Mouse (Mus musculus) midbrain, embryonic 13.5 days (tissue): ENCODE measurements around the gene Art4. TPM values are rescaled to one million over a fixed set of nuclear protein-coding genes. Genes with fewer than 3 reads are reported as not detected.

Source experiments
- ATAC-seq: fragments of 200-750 bp; cut with Nextera tagmentation; 2 replicates; pipeline ENCODE4 v1.8.0; 2017; ENCODE audit warnings: mild to moderate bottlenecking, moderate TSS enrichment, moderate library complexity
- H3K27ac ChIP-seq: fragments of 300-500 bp; sonication (generic); 2 replicates; pipeline ENCODE4 v1.5.1; 2015; ENCODE audit warnings: inconsistent platforms, mild to moderate bottlenecking, moderate library complexity
- H3K27me3 ChIP-seq: fragments of 300-500 bp; sonication (generic); 2 replicates; pipeline ENCODE4 v1.6.1; 2015; ENCODE audit warnings: mild to moderate bottlenecking, inconsistent platforms
- H3K36me3 ChIP-seq: fragments of 300-500 bp; sonication (generic); 2 replicates; pipeline ENCODE4 v1.6.1; 2015; ENCODE audit warnings: mild to moderate bottlenecking, inconsistent platforms
- H3K4me1 ChIP-seq: fragments of 300-500 bp; sonication (generic); replicated peaks from 2 replicates; pipeline ENCODE4 v1.6.1; 2015; ENCODE audit warnings: inconsistent platforms
- H3K4me2 ChIP-seq: fragments of 300-500 bp; sonication (generic); replicated peaks from 2 replicates; pipeline ENCODE4 v1.6.1; 2015; ENCODE audit warnings: moderate library complexity, mild to moderate bottlenecking, inconsistent platforms
- H3K4me3 ChIP-seq: fragments of 300-500 bp; sonication (generic); replicated peaks from 2 replicates; pipeline ENCODE4 v1.5.1; 2015; ENCODE audit warnings: mild to moderate bottlenecking, inconsistent platforms
- H3K9ac ChIP-seq: fragments of 300-500 bp; sonication (generic); replicated peaks from 2 replicates; pipeline ENCODE4 v1.6.1; 2015; ENCODE audit warnings: mild to moderate bottlenecking, inconsistent platforms
- H3K9me3 ChIP-seq: fragments of 300-500 bp; sonication (generic); 2 replicates; pipeline ENCODE4 v1.6.1; 2016; ENCODE audit warnings: mild to moderate bottlenecking, inconsistent platforms
- WGBS: fragments of 180-500 bp; shearing (Covaris S2); methylation state at CpG from one replicate; pipeline ENCODE4 v1.1.7; 2015; 5-methylcytosine and 5-hydroxymethylcytosine counted together
- polyA plus RNA-seq: library from polyadenylated mRNA; unstranded; fragments of >200 nt; fragmentation: Nextera tagmentation; extraction: Ambion mirVana; gene quantifications from 2 replicates; pipeline ENCODE4 v1.2.1, GENCODE M21; 2015

Art4 gene
- polyA plus RNA-seq = 0.08 and 0.16 TPM in 2 replicates

DNA sequence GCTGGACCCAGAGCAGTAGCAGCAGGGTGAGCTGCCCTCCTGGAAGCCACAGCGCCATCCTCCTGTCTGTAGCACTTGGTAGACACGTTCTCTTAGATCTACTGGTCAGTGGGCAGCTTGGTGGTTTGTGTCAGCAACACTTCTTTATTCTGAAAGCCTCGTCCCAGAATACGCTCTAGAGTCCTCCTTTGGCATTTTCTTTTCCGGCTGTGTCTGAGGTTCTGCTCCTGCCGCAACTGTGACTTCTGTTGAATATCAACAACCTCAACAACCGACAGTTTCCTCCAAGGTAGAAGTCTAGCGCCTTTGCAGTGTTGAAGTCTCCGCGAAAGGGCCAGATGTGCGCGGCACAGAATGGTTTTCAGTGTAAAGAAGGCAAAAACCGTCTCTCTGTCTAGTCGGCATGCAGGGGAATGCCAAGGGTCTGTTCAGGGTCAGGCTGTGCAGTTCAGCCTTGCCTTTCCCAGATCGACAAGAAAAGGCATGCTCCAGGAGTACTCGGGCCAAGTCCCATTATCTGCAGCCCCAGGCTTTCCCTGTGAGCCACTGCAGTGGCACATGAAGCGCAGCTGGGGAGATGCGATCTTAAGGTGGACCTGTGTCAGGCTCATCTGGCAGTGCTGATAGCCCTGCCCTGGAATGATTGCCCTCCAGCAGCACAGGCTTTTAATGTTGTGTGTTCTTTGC lies at the start of gene Art4:
TSS of gene Art4 (minus strand) at position 548 of the 687 bp plus-strand sequence.
- Histone ChIP-seq H3K27ac (no peak within 1 kb of the TSS), H3K36me3 (no peaks in the 10 kb centered on the region), H3K4me2 (no peak within 1 kb of the TSS), H3K27me3 (no peaks in the 10 kb centered on the region), H3K9ac (no peak within 1 kb of the TSS), H3K4me1 (0 out of 2 replicates have a peak, but pooled peaks cover 5% of the 10 kb centered on the region), H3K4me3 (no peak within 1 kb of the TSS), H3K9me3 (no peaks in the 10 kb centered on the region)
- WGBS = 83% methylated on average over 18 of the region's 18 CpGs
- ATAC-seq = no peak

DNA sequence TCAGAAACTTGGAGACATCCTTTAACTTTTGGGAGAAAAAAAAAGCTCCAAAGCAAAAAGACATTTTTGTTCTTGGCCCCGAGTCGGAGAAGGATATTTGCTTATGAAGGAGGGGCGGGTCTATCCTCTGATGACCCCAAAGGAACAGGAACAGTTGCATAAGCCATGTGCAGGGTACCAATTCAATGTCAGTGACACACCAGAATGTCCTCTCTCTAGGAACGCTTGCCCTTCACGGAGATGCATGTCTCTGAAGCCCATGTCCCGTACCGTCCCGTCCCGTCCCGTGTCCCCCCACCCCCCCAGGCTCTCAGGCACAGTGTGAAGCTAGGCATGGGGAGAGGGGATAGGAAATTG lies 49.4 kb upstream of the Art4 start:
- 79% methylated on average over 10 of the region's 10 CpGs for WGBS
- ATAC-seq = no peak

DNA sequence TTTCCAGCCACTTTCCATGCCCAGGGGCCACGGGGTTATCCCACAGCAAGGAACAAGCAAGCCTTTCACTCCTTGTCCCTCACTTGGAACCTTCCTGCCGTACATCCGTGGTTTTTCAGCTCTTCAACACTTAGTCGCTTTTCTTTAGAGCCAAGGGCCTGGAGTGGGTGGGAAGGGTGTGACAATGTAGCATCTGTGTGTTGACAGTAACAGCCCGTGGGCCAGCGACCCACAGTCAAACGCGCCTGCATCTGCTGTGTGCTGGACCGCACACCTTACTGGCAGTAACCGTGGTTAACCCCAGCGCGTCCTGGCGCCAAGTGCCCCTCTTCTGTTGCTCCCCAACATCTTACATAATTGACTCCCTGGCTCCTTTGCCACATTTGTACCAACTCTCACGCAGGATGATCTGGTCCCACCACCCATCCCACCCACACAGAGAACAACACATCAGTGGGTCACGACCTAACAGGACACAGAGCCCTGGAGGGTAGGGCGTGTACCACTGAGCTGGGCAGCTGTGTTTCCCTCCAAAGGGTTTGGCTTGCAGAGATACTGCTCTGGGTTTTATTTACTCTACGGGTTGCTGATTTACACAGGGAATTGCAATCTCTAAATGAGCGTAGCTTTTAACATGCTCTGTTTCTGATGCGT lies 48.9 kb upstream of the Art4 start:
- 90% methylated on average over 19 of the region's 19 CpGs for WGBS
- ATAC-seq = no peak
- H3K4me3 ChIP-seq = no peak overlapping the region

More for the DNA sequence above, 49.4 kb upstream of the Art4 start:
- Histone ChIP-seq H3K4me2 (no peak overlapping the region), H3K36me3 (no peaks in the 10 kb centered on the region), H3K9ac (no peak overlapping the region), H3K9me3 (no peaks in the 10 kb centered on the region), H3K4me1 (no peaks in the 10 kb centered on the region), H3K27ac (no peak overlapping the region), H3K27me3 (no peaks in the 10 kb centered on the region), H3K4me3 (no peak overlapping the region)

GRCm38 (mm10) chr6:136903885-136904470 lies 46.4 kb upstream of the Art4 start:
- no peak for ATAC-seq
- Histone ChIP-seq H3K4me1 (no peaks in the 10 kb centered on the region), H3K4me3 (no peak overlapping the region), H3K27ac (no peak overlapping the region), H3K4me2 (no peak overlapping the region), H3K9ac (no peak overlapping the region), H3K36me3 (no peaks in the 10 kb centered on the region), H3K27me3 (no peaks in the 10 kb centered on the region), H3K9me3 (no peaks in the 10 kb centered on the region)
- WGBS = 65% methylated on average over 8 of the region's 8 CpGs

More for the DNA sequence above, 48.9 kb upstream of the Art4 start:
- no peaks in the 10 kb centered on the region for H3K4me1 ChIP-seq
- no peak overlapping the region for H3K9ac ChIP-seq
- H3K36me3 ChIP-seq = no peaks in the 10 kb centered on the region
- no peak overlapping the region for H3K4me2 ChIP-seq
- no peaks in the 10 kb centered on the region for H3K27me3 ChIP-seq
- H3K9me3 ChIP-seq = no peaks in the 10 kb centered on the region
- no peak overlapping the region for H3K27ac ChIP-seq

DNA sequence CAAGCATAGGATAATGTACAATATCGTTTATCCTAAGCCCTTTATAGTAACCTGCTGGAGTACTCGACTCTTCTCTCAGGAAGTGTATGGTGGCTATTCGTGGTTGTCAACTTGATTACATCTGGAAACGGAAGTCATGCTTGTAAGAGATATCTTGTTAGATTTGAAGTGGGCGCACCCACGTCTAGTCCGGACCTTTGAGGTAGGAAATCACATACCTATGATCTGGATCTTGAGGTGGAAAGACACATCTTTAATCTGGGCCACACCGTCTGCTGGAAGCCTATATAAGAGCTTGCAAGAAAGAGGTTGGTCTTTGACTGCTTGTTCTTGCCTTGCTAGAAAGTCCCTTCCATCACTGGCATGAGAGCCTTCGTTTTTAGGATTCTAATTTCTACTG lies 45.0 kb upstream of the Art4 start:
- no peaks in the 10 kb centered on the region for H3K27me3 ChIP-seq
- H3K4me3 ChIP-seq = no peak overlapping the region
- no peaks in the 10 kb centered on the region for H3K9me3 ChIP-seq
- no peaks in the 10 kb centered on the region for H3K4me1 ChIP-seq
- H3K27ac ChIP-seq = no peak overlapping the region
- H3K36me3 ChIP-seq = no peaks in the 10 kb centered on the region
- no peak for ATAC-seq
- WGBS = 90% methylated on average over 9 of the region's 9 CpGs
- no peak overlapping the region for H3K4me2 ChIP-seq
- no peak overlapping the region for H3K9ac ChIP-seq

GRCm38 (mm10) chr6:136901010-136901409 lies 43.5 kb upstream of the Art4 start:
- no peak for ATAC-seq
- Histone ChIP-seq H3K27ac (no peak overlapping the region), H3K27me3 (no peaks in the 10 kb centered on the region), H3K9ac (no peak overlapping the region), H3K9me3 (no peaks in the 10 kb centered on the region), H3K4me3 (no peak overlapping the region), H3K4me2 (no peak overlapping the region), H3K4me1 (no peaks in the 10 kb centered on the region), H3K36me3 (no peaks in the 10 kb centered on the region)
- 86% methylated on average over 2 of the region's 2 CpGs for WGBS

- no peaks in the 10 kb centered on the region for H3K36me3 ChIP-seq
- no peak overlapping the region for H3K9ac ChIP-seq
- H3K9me3 ChIP-seq = no peaks in the 10 kb centered on the region
- H3K27ac ChIP-seq = no peak overlapping the region
- no peak overlapping the region for H3K4me3 ChIP-seq
- 86% methylated on average over 4 of the region's 4 CpGs for WGBS
- H3K27me3 ChIP-seq = no peaks in the 10 kb centered on the region
- no peak for ATAC-seq
- H3K4me2 ChIP-seq = no peak overlapping the region
- no peaks in the 10 kb centered on the region for H3K4me1 ChIP-seq
Observed at GRCm38 (mm10) chr6:136900369-136901009, 43.0 kb upstream of the Art4 start.

GRCm38 (mm10) chr6:136898954-136899353 lies 41.4 kb upstream of the Art4 start:
- Histone ChIP-seq H3K4me2 (no peak overlapping the region), H3K4me1 (no peaks in the 10 kb centered on the region), H3K27me3 (no peaks in the 10 kb centered on the region), H3K27ac (no peak overlapping the region), H3K36me3 (no peaks in the 10 kb centered on the region), H3K9ac (no peak overlapping the region), H3K9me3 (no peaks in the 10 kb centered on the region), H3K4me3 (no peak overlapping the region)
- ATAC-seq = no peak
- 75% methylated on average over 2 of the region's 2 CpGs for WGBS

DNA sequence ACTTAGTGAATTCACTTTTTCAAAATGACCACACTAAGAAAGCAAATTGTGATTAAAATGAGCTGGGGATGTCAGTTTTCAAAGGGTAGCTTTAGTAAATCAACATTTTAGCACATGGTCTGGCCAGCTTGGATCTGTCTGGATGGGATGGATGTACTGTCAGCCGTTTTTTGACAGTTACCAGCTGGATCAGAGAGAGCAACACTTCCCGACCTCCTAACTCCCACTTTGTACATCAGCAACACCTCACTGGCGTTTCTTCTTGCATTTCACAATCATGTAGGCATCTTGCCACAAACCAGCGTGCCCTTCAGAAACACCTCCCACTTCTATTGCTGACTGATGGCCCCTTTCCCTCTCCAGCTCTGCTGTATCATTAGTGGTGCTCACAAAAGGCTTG lies 40.7 kb upstream of the Art4 start:
- Histone ChIP-seq H3K4me1 (no peaks in the 10 kb centered on the region), H3K27me3 (no peaks in the 10 kb centered on the region), H3K4me3 (no peak overlapping the region), H3K36me3 (no peaks in the 10 kb centered on the region), H3K4me2 (no peak overlapping the region), H3K27ac (no peak overlapping the region), H3K9me3 (no peaks in the 10 kb centered on the region), H3K9ac (no peak overlapping the region)
- 75% methylated on average over 4 of the region's 4 CpGs for WGBS
- no peak for ATAC-seq

DNA sequence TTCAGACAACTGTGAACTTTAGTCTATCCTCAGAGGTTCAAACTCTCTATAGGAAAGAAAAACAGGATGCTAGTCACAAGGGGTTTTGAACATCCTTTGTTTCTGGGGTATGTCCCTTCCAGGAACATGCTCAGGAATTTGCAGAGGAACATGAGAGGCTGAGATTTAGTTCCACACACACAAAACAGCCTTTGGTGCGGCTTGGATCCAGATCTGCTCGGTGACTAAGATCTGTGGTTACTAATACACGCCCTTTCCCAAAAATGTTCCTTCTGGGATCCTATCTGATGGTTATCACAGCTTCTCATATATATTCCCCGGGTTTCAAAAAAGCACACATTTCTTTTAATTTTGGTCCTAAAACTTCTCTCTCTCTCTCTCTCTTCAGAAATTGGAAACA lies 40.3 kb upstream of the Art4 start:
- Histone ChIP-seq H3K4me3 (no peak overlapping the region), H3K4me2 (no peak overlapping the region), H3K27me3 (no peaks in the 10 kb centered on the region), H3K27ac (no peak overlapping the region), H3K4me1 (no peaks in the 10 kb centered on the region), H3K9me3 (no peaks in the 10 kb centered on the region), H3K9ac (no peak overlapping the region), H3K36me3 (no peaks in the 10 kb centered on the region)
- ATAC-seq = no peak
- WGBS = 89% methylated on average over 4 of the region's 4 CpGs

DNA sequence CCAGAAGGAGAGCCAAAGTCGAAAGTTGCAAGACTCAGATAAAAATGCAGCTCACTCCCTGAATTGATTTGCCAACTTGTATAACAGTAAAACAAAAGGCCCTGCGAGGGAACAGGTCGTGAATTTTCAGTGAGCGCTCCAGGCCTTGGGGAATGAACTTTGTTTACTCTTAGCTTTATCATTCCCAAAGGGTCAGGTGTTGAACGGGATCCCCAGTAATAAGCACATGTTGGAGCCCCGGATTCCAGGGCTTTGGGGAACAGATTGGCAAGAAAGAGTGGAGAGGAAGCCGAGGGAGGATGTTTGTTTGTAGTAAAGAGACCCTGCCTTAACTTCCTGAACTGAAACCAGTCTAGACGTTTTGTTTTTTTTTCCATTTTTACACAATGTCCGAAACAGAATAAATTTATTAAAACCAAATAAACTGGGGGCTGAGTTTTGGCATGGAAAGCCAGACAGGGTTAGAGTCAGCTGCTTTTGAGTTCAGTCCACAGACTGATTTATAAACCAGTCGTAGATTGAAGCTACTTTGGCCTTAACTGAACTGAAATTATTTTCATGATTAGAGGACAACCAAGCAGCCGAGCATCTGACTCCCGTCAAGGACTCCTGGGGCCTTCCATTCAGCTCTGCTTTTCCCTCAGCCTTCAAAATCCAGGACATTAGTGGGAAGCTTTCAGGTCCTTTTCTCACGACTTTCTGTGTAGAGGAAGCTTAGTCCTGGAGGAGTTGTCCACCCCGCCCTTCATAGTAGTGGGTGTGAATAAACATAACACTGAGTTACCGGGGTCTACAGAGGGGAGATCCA lies 37.2 kb upstream of the Art4 start:
- 68% methylated on average over 15 of the region's 15 CpGs for WGBS

More for the DNA sequence above, 37.2 kb upstream of the Art4 start:
- ATAC-seq = no peak
- no peaks in the 10 kb centered on the region for H3K9me3 ChIP-seq
- no peak overlapping the region for H3K9ac ChIP-seq
- no peak overlapping the region for H3K4me2 ChIP-seq
- no peaks in the 10 kb centered on the region for H3K36me3 ChIP-seq
- no peaks in the 10 kb centered on the region for H3K4me1 ChIP-seq
- no peak overlapping the region for H3K4me3 ChIP-seq
- H3K27ac ChIP-seq = no peak overlapping the region
- H3K27me3 ChIP-seq = no peaks in the 10 kb centered on the region
